Mouse (Mus musculus) c-Kit-positive CD71-positive TER-119-positive erythroid progenitor cells, embryonic 14.5 days (primary cell): ENCODE results near the gene Rnf40.
A peak's percentile ranks its signal among the peaks of the same experiment; 100 is the strongest.
"Not testable (repeated sequence)": the region's sequence is repeated elsewhere in the genome, so short reads cannot be mapped to it uniquely, and the experiment has no call there.

Source experiments
- DNase-seq: peaks from one replicate; pipeline ENCODE4 v3.0.0-alpha.2; 2013; ENCODE audit warnings: low spot score

Rnf40 gene

GRCm38 (mm10) chr7:127602903-127603302 lies 14.3 kb downstream of the Rnf40 start:
- DNase-seq, result no peak

DNA sequence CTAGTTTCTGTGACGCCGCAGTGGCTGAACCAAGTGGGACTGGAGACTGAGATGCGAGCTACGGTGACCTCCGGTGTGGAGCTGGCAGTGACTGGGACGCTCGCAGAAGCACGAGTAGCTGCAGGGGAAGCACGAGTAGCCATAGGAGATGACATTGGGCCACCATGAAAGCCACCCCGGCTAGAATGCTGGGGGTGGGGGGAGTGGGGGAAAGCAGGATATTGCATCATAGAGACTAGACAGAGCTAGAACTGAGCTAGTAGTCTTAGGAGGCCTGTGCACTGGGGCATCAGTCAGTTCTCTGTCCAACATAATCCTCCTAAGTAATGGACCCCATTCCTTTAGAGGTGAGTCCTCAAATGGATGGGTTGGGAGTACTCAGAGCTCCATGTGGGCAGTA lies 15.7 kb downstream of the Rnf40 start:
- DNase-seq, result no peak

DNA sequence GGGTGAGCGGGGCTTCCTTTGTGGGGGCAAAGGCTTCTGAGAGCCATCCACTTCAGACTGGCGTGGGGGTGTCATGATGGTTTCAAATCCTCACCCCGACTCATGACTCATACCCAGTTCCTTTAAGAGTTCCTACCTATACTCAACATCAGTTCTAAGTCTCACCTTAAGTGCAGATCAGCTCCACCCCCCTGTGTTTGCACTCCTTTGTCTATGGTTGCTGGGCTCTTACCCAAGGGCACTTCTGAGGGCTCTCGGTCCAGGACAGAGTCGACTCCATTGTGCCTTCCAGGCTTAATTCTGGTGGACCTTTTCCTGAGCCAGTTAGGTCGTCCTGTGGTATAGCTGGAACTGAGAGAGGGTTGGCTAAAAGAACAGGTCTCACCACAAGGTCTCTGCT lies 18.6 kb downstream of the Rnf40 start:
- no peak for DNase-seq

DNA sequence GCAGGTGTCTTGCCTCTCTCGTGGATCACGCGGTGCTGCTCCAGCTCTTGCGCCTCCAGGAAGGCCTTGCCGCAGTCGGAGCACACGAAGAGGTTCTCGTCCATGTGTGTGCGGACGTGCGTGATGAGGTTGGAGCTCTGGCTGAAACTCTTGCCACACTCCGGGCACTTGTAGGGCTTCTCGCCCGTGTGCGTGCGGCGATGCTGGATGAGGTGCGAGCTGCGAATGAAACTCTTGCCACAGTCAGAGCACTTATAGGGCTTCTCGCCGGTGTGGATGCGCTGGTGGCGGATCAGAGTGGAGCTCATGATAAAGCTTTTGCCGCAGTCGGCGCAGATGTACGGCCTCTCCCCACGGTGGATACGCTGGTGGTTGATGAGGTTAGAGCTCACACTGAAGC lies 22.4 kb downstream of the Rnf40 start:
- no peak for DNase-seq

- no peak for DNase-seq
Observed at GRCm38 (mm10) chr7:127611561-127611960, 23.0 kb downstream of the Rnf40 start.

- DNase-seq, result no peak
Observed at GRCm38 (mm10) chr7:127613501-127613900, 24.9 kb downstream of the Rnf40 start.

GRCm38 (mm10) chr7:127614091-127614490 lies 25.5 kb downstream of the Rnf40 start:
- DNase-seq, result no peak

- DNase-seq, result no peak
Observed at GRCm38 (mm10) chr7:127614511-127614890, 25.9 kb downstream of the Rnf40 start.

DNA sequence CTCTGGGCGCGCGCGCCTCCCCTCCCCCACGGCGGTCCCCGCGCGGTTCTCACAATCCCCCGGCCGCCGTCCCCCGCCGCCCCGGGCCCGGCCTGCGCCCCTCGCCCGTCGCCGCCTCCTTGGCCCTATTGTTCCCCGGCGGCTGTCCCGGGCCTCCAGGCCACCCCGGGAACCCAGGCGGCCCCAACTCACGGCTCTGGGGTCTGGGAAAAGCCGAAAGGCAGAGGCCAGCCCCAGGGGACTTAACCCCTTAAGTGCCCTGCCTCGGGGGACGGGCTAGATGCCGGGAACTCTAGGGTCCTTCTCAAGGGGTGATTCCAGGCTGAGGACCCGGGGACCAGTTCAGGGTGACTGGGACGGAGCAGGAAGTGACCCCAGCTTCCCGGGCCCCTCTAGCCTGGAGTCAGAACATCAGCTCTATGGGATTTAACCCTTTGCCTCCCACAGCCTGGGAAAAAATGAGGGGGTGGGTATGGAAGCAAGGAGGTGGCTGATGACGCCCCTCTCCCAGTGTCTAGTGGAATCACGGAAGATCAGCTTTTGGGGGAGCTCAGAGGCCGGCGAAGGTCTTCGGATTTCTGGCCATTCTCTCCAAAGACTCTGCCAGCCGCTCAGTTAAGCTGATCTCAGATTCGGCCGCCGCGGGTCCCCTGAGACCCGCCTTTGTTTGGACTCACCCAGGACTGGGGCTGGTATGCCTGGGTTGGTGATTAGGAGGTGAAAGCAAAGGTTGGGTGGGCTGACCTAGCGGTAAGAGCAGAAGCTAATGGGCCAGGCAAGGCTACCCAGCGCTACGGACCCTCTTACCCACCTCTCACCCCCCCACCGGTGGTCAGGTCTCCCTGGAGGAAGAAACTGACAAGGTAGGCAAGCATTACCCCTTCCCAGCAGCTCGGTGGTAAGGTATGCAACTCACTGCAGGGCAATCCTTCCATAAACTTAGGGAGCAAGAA lies 26.6 kb downstream of the Rnf40 start, which contains the start of gene Zfp629:
Zfp629 (minus strand) TSS at position 907 of the 953 bp plus-strand sequence.
- DNase-seq, result no peak

DNA sequence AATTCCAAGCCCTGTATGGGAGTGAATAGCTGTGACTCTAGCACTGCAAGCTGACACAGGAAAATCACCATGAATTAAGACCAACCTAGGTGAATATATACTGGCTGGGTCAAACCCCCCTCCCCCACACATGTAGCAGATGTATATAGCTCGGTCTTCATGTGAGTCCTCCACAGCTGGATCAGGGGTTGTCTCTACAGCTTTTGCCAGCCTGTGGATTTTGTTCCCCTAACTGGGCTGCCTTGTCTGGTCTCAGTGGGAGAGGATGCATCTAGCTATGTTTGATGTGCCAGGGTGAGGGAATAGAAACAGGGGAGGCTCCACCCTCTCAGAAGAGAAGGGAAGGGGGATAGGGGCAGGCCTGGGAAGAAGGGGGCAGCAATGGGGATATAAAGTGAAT lies 27.8 kb downstream of the Rnf40 start:
- no peak for DNase-seq

GRCm38 (mm10) chr7:127616881-127617280 lies 28.3 kb downstream of the Rnf40 start:
- no peak for DNase-seq

GRCm38 (mm10) chr7:127617962-127618361 lies 29.4 kb downstream of the Rnf40 start:
- no peak for DNase-seq

GRCm38 (mm10) chr7:127618402-127618801 lies 29.8 kb downstream of the Rnf40 start:
- DNase-seq, result not testable (repeated sequence)

DNA sequence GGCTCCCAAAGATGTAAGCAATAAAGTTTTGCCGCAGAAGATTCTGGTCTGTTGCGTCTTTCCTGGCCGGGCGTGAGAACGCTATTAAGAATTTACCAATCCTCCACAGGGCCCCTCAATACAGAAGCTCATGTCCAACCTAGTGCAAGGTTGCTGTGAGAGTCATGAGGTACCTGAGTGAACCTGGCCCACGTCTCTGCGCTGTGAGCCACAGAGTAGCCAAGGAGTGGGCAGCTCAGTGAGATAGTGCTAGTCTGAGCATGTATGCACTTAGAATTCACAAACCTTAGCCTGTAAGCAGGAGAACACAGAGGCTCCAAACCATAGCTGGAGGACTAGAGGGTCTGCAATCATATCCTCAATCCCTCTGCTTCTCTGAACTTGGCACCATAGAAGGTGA lies 37.5 kb downstream of the Rnf40 start:
- no peak for DNase-seq

DNA sequence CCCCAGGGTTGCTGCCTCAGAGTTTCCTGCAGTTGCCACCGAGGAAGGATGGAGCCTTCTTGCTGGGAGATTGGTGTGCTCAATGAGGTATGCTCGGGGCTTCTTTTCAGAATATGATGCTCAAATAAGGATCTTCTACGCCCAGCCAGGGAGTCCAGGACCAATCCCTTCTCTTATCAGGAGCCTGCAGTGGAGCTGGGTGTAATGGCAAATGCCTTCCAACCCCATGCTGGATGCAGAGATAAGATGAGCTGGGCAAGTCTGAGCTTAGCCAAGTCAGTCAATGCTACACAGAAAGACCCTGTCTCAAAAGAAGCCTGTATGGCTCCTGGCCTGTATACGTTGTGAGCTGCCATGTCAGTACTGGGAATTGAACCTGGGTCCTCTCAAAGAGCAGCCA lies 37.9 kb downstream of the Rnf40 start:
- peak; percentile 82 for DNase-seq

- no peak for DNase-seq
Observed at GRCm38 (mm10) chr7:127628646-127629045, 40.1 kb downstream of the Rnf40 start.

DNA sequence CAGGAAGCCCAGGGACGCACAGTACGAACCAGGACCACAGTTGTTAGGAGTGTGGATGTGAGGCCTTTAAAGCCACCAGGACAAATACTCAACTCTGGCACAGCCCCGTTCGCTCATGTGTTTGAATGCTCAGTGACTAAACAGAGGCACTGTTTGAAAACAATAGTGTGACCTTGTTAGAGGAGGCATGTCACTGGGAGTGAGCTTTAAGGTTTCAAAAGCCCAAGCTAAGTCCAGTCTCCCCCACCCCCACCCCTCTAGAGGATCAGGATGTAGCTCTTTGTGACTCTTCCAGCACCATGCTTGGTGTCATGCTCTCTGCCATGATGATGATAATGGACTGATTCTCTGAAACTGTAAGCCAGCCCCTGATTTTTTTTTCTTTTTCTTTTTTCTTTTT lies 42.8 kb downstream of the Rnf40 start:
- no peak for DNase-seq

DNA sequence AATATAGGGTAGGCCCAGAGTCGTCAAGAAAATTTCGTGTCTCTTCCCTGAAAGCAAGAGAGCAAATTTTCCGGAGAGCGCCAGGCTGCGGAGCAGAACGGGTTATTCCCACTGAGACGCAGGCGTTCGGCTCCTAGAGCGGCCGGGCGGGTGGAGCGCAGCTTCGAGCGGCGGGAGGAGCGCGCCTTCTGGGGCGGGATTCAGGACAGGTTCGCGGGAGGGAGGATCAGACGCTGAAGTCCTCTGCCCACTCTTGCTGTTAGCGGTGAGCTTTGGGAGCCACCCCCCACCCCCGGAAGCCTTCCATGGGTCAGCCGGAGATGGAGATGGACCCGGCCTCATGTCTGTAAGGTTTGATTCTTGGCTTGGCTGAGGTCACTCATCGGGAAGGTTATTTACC lies 48.4 kb downstream of the Rnf40 start:
- no peak for DNase-seq

- no peak for DNase-seq
Observed at GRCm38 (mm10) chr7:127641260-127641659, 52.7 kb downstream of the Rnf40 start.

GRCm38 (mm10) chr7:127642254-127642653 lies 53.7 kb downstream of the Rnf40 start:
- DNase-seq, result no peak

DNA sequence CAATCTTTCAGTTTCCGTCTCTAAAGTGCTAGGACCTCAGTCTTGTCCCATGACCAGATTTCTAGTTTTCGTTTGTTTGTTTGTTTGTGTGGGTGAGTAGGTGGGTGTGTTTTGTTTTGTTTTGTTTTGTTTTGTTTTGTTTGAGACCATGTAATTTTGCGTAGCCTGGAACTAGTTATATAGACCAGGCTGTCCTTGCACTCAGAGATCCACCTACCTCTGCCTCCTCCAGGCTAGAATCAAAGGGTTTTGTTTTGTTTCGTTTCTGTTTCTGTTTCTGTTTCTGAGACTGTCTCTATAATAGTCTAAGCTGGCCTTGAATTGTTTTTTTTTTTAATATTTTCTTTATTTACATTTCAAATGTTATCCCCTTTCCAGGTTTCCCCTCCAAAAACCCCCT lies 57.8 kb downstream of the Rnf40 start:
- no peak for DNase-seq

DNA sequence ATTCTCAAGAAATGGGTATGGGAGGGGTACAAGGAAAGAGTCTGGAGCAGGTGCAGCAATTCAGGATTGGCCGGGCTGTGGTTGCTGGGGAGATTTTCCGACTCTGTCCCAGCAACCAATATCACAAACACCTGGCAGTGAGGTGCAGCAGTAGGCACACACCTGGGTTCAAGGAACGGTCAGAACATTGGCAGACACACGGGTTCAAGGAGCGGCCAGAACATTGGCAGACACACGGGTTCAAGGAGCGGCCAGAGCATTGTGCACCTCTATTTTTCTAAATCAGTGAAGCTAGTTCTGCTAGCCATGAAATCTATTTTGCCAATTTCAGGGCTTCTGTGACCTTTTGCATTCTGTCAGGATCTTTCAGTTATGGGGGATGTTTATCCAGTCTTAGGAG lies 59.0 kb downstream of the Rnf40 start:
- DNase-seq, result not testable (repeated sequence)

DNA sequence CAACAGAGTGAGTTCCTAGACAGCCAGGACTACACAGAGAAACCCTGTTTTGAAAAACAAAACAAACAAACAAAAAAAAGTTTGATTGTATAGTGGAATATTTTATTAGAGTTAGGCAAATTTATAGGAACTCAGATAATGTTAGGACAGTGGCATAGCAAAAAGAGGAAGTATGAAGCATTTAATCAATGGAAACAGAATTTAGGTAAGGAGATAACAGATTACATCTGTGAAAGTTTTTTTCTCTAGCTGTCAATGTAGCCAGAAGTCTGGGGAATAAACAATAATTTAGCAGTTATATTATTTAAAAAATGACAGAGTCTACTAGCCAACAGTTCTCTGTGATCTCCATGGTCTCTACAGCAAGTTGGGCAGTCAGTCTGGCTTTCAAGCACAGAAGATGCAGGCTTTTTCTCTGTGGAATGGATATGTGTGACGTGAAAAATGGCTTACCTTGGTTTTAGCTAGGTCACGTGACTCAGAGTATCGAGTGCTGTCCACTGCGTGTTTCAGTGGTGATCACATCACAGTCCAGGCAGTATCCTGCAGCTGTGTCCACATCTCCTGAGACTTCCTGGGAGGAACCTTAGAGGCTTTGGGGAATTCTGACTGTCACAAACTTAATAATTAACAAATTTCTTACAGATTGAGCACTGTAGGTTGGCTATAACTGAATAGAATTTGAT lies 60.1 kb downstream of the Rnf40 start:
- DNase-seq, result no peak
